Mouse (Mus musculus) heart, embryonic 14.5 days (tissue): ENCODE results near the gene Ube2t. TPM values are rescaled to one million over a fixed set of nuclear protein-coding genes. Genes with fewer than 3 reads are reported as not detected.
A peak's percentile ranks its signal among the peaks of the same experiment; 100 is the strongest.

ENCODE experiments used
- ATAC-seq: fragments of 200-750 bp; cut with Nextera tagmentation; 2 replicates; pipeline ENCODE4 v1.8.0; 2017; ENCODE audit warnings: low read depth, moderate TSS enrichment; ENCODE audit not compliant: insufficient number of reproducible peaks, insufficient read depth, low FRiP score
- H3K27ac ChIP-seq, 2 experiments: fragments of 200-500 bp in 1 of 2; fragments of 300-500 bp in 1 of 2; sonication (generic) in 1 of 2; replicated peaks in 1 of 2; 2 replicates each; pipeline ENCODE4 v1.5.1; 2012 to 2014; ENCODE audit warnings: low read depth in 2 of 2, low read length in 2 of 2, control low read depth in 1 of 2, mild to moderate bottlenecking in 1 of 2, mixed read lengths in 1 of 2; ENCODE audit not compliant: control insufficient read depth in 1 of 2, insufficient read depth in 1 of 2
- H3K27me3 ChIP-seq: fragments of 300-500 bp; sonication (generic); 2 replicates; pipeline ENCODE4 v1.6.1; 2014; ENCODE audit warnings: mild to moderate bottlenecking, low read length, control low read depth; ENCODE audit not compliant: control insufficient read depth, insufficient read depth
- H3K36me3 ChIP-seq: fragments of 300-500 bp; sonication (generic); 2 replicates; pipeline ENCODE4 v1.6.1; 2014; ENCODE audit warnings: mild to moderate bottlenecking, control low read depth, low read length, mixed read lengths; ENCODE audit not compliant: control insufficient read depth, insufficient read depth
- H3K4me1 ChIP-seq, 2 experiments: fragments of 200-500 bp in 1 of 2; fragments of 300-500 bp in 1 of 2; sonication (generic) in 1 of 2; 2 replicates each; pipeline ENCODE4 v1.6.1; 2012 to 2014; ENCODE audit warnings: low read length in 2 of 2, control low read depth in 1 of 2, mixed read lengths in 1 of 2; ENCODE audit not compliant: control insufficient read depth in 2 of 2, insufficient read depth in 2 of 2
- H3K4me2 ChIP-seq: fragments of 300-500 bp; sonication (generic); 2 replicates; pipeline ENCODE4 v1.6.1; 2014; ENCODE audit warnings: mild to moderate bottlenecking, low read length
- H3K4me3 ChIP-seq, 2 experiments: fragments of 200-500 bp in 1 of 2; fragments of 300-500 bp in 1 of 2; sonication (generic) in 1 of 2; 2 replicates each; pipeline ENCODE4 v1.5.1; 2012 to 2014; ENCODE audit warnings: low read length in 2 of 2, mild to moderate bottlenecking in 2 of 2, control low read depth in 1 of 2, low read depth in 1 of 2, moderate library complexity in 1 of 2; ENCODE audit not compliant: control insufficient read depth in 1 of 2, insufficient read depth in 1 of 2
- H3K9ac ChIP-seq: fragments of 300-500 bp; sonication (generic); 2 replicates; pipeline ENCODE4 v1.6.1; 2014; ENCODE audit warnings: mild to moderate bottlenecking, low read length
- H3K9me3 ChIP-seq: fragments of 300-500 bp; sonication (generic); 2 replicates; pipeline ENCODE4 v1.6.1; 2016; ENCODE audit warnings: low read length, control low read depth; ENCODE audit not compliant: control insufficient read depth
- WGBS: fragments of 180-500 bp; shearing (Covaris S2); extraction: QIAGEN DNeasy Blood & Tissue Kit; methylation state at CpG from one replicate; pipeline ENCODE4 v1.1.7; 2014; 5-methylcytosine and 5-hydroxymethylcytosine counted together
- polyA plus RNA-seq: library from polyadenylated mRNA; unstranded; fragments of >200 nt; fragmentation: Nextera tagmentation; extraction: Ambion mirVana; gene quantifications from 2 replicates; pipeline ENCODE4 v1.2.1, GENCODE M21; 2014

Ube2t gene
- polyA plus RNA-seq, result 44.7 and 47.9 TPM in 2 replicates

- Histone ChIP-seq H3K4me3 (peak within 1 kb of the TSS; percentile 65 to 67), H3K27me3 (no peaks in the 10 kb centered on the region), H3K4me2 (peak within 1 kb of the TSS; percentile 72), H3K36me3 (no peaks in the 10 kb centered on the region), H3K9ac (peak within 1 kb of the TSS; percentile 81), H3K27ac (peak within 1 kb of the TSS; percentile 31 to 71), H3K4me1 (peaks cover 2 to 20% of the 10 kb centered on the region in 2 experiments; a peak in 3 of 4 replicates), H3K9me3 (no peaks in the 10 kb centered on the region)
- ATAC-seq, result peak; percentile 99
- WGBS, result 1% methylated on average over 50 of the region's 50 CpGs
Measured at GRCm38 (mm10) chr1:134962053-134962803, at the start of gene Ube2t. Gene Ube2t (plus strand): TSS chr1:134962565.

GRCm38 (mm10) chr1:134913535-134913934 is 48.8 kb upstream of the Ube2t start:
- no peak for ATAC-seq

DNA sequence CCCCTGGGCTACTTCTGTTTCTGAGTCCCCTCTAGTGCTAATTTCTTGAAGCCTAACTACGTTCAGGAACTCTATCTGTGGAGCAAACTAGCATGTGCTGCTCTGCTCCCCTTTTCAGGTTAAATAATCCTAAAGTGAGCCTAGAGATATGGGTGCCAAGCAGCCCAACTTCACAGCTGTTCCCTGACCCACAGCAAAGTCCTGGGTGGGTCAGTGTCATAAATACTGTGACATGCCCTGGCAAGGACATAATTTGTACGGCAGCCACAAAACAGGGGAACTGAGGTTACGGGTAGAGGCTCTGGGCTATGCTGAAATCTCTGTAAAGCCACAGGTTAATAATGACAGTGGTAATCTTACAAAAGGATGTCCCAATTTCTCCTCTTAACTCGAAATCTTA is 46.9 kb upstream of the Ube2t start:
- Histone ChIP-seq H3K4me1 (peaks cover 16 to 57% of the 10 kb centered on the region in 2 experiments), H3K9me3 (no peaks in the 10 kb centered on the region), H3K27ac (peak overlapping the region; percentile 53 to 61), H3K27me3 (no peaks in the 10 kb centered on the region), H3K36me3 (no peaks in the 10 kb centered on the region), H3K4me2 (no peak overlapping the region), H3K4me3 (no peak overlapping the region), H3K9ac (peak overlapping the region; percentile 16; the same call in 1 of the 2 replicates)
- 71% methylated on average over 4 of the region's 4 CpGs for WGBS
- no peak for ATAC-seq

More at GRCm38 (mm10) chr1:134913535-134913934, 48.8 kb upstream of the Ube2t start:
- H3K27me3 ChIP-seq, result no peaks in the 10 kb centered on the region
- H3K27ac ChIP-seq, result peak overlapping the region in 1 of 2 experiments; percentile 49; a peak in 2 of 4 replicates
- no peak overlapping the region for H3K4me3 ChIP-seq
- no peaks in the 10 kb centered on the region for H3K36me3 ChIP-seq
- H3K4me1 ChIP-seq, result peaks cover 16 to 63% of the 10 kb centered on the region in 2 experiments
- no peak overlapping the region for H3K9ac ChIP-seq
- H3K4me2 ChIP-seq, result no peak overlapping the region
- WGBS, result 79% methylated on average over 4 of the region's 4 CpGs
- H3K9me3 ChIP-seq, result no peaks in the 10 kb centered on the region

DNA sequence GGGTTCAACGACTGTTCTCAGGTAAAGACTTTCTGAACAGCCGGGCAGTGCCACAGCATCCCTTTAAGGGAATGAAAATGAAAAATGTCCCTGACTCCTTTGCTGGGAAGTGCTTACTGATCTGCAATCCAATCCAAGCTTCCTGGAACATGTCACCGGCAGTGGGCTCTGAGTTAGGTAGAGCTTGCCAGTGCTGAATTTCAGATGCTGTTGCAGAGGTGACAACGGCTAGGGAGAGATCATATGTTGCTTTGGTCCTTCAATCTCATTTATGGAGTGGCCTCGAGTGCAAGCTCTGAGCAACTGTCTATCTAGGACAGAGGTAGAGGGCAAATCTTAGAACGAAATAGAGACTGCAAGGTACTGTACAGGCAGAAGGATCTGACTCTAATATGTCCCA is 43.4 kb upstream of the Ube2t start:
- H3K4me2 ChIP-seq, result no peak overlapping the region
- no peaks in the 10 kb centered on the region for H3K9me3 ChIP-seq
- H3K4me1 ChIP-seq, result peaks cover 11 to 34% of the 10 kb centered on the region in 2 experiments
- H3K4me3 ChIP-seq, result no peak overlapping the region
- H3K27ac ChIP-seq, result peak overlapping the region; percentile 42 to 51
- H3K36me3 ChIP-seq, result no peaks in the 10 kb centered on the region
- no peaks in the 10 kb centered on the region for H3K27me3 ChIP-seq
- ATAC-seq, result no peak
- no peak overlapping the region for H3K9ac ChIP-seq
- 39% methylated on average over 6 of the region's 6 CpGs for WGBS

GRCm38 (mm10) chr1:134932431-134932830 is 29.9 kb upstream of the Ube2t start:
- no peak for ATAC-seq
- WGBS, result 27% methylated on average over 7 of the region's 7 CpGs
- H3K9ac ChIP-seq, result peak overlapping the region; percentile 18; the same call in 1 of the 2 replicates
- no peaks in the 10 kb centered on the region for H3K36me3 ChIP-seq
- no peaks in the 10 kb centered on the region for H3K27me3 ChIP-seq
- peaks cover 18 to 57% of the 10 kb centered on the region in 2 experiments for H3K4me1 ChIP-seq
- peak overlapping the region; percentile 54 to 64 for H3K27ac ChIP-seq
- no peak overlapping the region for H3K4me3 ChIP-seq
- H3K9me3 ChIP-seq, result peaks cover under 1% of the 10 kb centered on the region; the same call in 1 of the 2 replicates
- H3K4me2 ChIP-seq, result peak overlapping the region; percentile 41

- 55% methylated on average over 6 of the region's 6 CpGs for WGBS
- ATAC-seq, result no peak
- H3K4me1 ChIP-seq, result peaks cover 26 to 63% of the 10 kb centered on the region in 2 experiments
Measured at GRCm38 (mm10) chr1:134936335-134936734, 26.0 kb upstream of the Ube2t start.

GRCm38 (mm10) chr1:134938233-134938632 is 24.1 kb upstream of the Ube2t start:
- Histone ChIP-seq H3K4me2 (no peak overlapping the region), H3K9ac (no peak overlapping the region), H3K27ac (no peak overlapping the region), H3K4me1 (peaks cover 19 to 54% of the 10 kb centered on the region in 2 experiments), H3K36me3 (no peaks in the 10 kb centered on the region), H3K4me3 (no peak overlapping the region), H3K9me3 (no peaks in the 10 kb centered on the region), H3K27me3 (no peaks in the 10 kb centered on the region)
- 87% methylated on average over 1 of the region's 1 CpGs for WGBS
- ATAC-seq, result no peak

More at GRCm38 (mm10) chr1:134936335-134936734, 26.0 kb upstream of the Ube2t start:
- H3K4me3 ChIP-seq, result no peak overlapping the region
- peak overlapping the region; percentile 20 to 83; a peak in 3 of 4 replicates for H3K27ac ChIP-seq
- peak overlapping the region; percentile 38; the same call in 1 of the 2 replicates for H3K9ac ChIP-seq
- H3K9me3 ChIP-seq, result no peaks in the 10 kb centered on the region
- H3K4me2 ChIP-seq, result peak overlapping the region; percentile 34
- no peaks in the 10 kb centered on the region for H3K36me3 ChIP-seq
- no peaks in the 10 kb centered on the region for H3K27me3 ChIP-seq
